Mouse (Mus musculus): Measurements from ENCODE around the gene Snw1.

- no peak for TF ChIP-seq CTCF (IDR thresholded peaks at IDR 0.05; ENCODE audit: low read depth, low read length)
- TF ChIP-seq POLR2A (IDR thresholded peaks at IDR 0.05; ENCODE audit: insufficient read depth, low read length) = no peak
- TF ChIP-seq EP300 (IDR thresholded peaks at IDR 0.05; ENCODE audit: insufficient read depth, low read depth, low read length) = no peak
Measured at GRCm38 (mm10) chr12:87418921-87419320, 53.2 kb downstream of the Snw1 start.

All from ES-Bruce4 (cell line).